Mouse (Mus musculus) myocyte (in vitro differentiated cells): ENCODE results near the gene Gm26938. TPM values are rescaled to one million over a fixed set of nuclear protein-coding genes. Genes with fewer than 3 reads are reported as not detected.

ENCODE experiments used
- H3K27me3 ChIP-seq: one replicate; pipeline ENCODE4 v1.6.1; 2011; ENCODE audit not compliant: control insufficient read depth, insufficient read depth, insufficient read length
- H3K36me3 ChIP-seq: one replicate; pipeline ENCODE4 v1.6.1; 2011; ENCODE audit not compliant: control insufficient read depth, insufficient read depth
- H3K4me2 ChIP-seq: one replicate; pipeline ENCODE4 v1.6.1; 2011; ENCODE audit warnings: low read depth, control low read depth
- H3K4me3 ChIP-seq: one replicate; pipeline ENCODE4 v1.5.1; 2011; ENCODE audit warnings: mild to moderate bottlenecking, control low read depth, moderate library complexity
- H3K79me2 ChIP-seq: one replicate; pipeline ENCODE4 v1.6.1; 2011; ENCODE audit not compliant: control insufficient read depth, insufficient read depth
- H3ac ChIP-seq: one replicate; pipeline ENCODE4 v1.6.1; 2011; ENCODE audit not compliant: control insufficient read depth, insufficient read length
- CEBPB ChIP-seq: IDR thresholded peaks from 2 replicates; pipeline ENCODE4 v1.6.1; 2011; ENCODE audit warnings: mild to moderate bottlenecking, moderate library complexity; ENCODE audit not compliant: poor library complexity, insufficient read depth, severe bottlenecking
- E2F4 ChIP-seq: IDR thresholded peaks from one replicate; pipeline ENCODE4 v1.6.1; 2011; ENCODE audit warnings: mild to moderate bottlenecking, control low read depth, moderate library complexity; ENCODE audit not compliant: insufficient read depth
- MAX ChIP-seq: IDR thresholded peaks from one replicate; pipeline ENCODE4 v1.6.1; 2011; ENCODE audit warnings: low read depth, mild to moderate bottlenecking, control low read depth
- MYOD1 ChIP-seq, 3 experiments: IDR thresholded peaks; one replicate each; pipeline ENCODE4 v1.6.1; 2011; ENCODE audit warnings: control low read depth in 2 of 3, low read depth in 2 of 3, mild to moderate bottlenecking in 2 of 3, moderate library complexity in 1 of 3; ENCODE audit not compliant: insufficient read length in 2 of 3, control insufficient read depth in 1 of 3
- MYOG ChIP-seq, 3 experiments: IDR thresholded peaks; one replicate each; pipeline ENCODE4 v1.6.1; 2011; ENCODE audit warnings: control low read depth in 2 of 3, low read depth in 2 of 3, mild to moderate bottlenecking in 2 of 3; ENCODE audit not compliant: insufficient read length in 2 of 3, control insufficient read depth in 1 of 3, insufficient read depth in 1 of 3
- POLR2A ChIP-seq: IDR thresholded peaks from one replicate; pipeline ENCODE4 v1.6.1; 2011; ENCODE audit warnings: low read depth, mild to moderate bottlenecking, control low read depth, moderate library complexity; ENCODE audit not compliant: insufficient read length
- POLR2AphosphoS2 ChIP-seq: IDR thresholded peaks from one replicate; pipeline ENCODE4 v1.6.1; 2011; ENCODE audit warnings: low read depth, control low read depth; ENCODE audit not compliant: insufficient read length
- REST ChIP-seq: IDR thresholded peaks from one replicate; pipeline ENCODE4 v1.6.1; 2011; ENCODE audit warnings: mild to moderate bottlenecking, control low read depth, moderate library complexity; ENCODE audit not compliant: insufficient read depth, insufficient read length
- SRF ChIP-seq: IDR thresholded peaks from one replicate; pipeline ENCODE4 v1.6.1; 2011; ENCODE audit warnings: low read depth; ENCODE audit not compliant: control insufficient read depth, insufficient read length
- TCF12 ChIP-seq: IDR thresholded peaks from one replicate; pipeline ENCODE4 v1.6.1; 2011; ENCODE audit warnings: mild to moderate bottlenecking, control low read depth; ENCODE audit not compliant: poor library complexity, insufficient read depth, severe bottlenecking
- TCF3 ChIP-seq: IDR thresholded peaks from one replicate; pipeline ENCODE4 v1.6.1; 2011; ENCODE audit warnings: low read depth, control low read depth; ENCODE audit not compliant: insufficient read length
- USF1 ChIP-seq: IDR thresholded peaks from one replicate; pipeline ENCODE4 v1.6.1; 2011; ENCODE audit warnings: low read depth, mild to moderate bottlenecking, control low read depth, moderate library complexity
- polyA plus RNA-seq: library from polyadenylated mRNA; unstranded; fragments of >200 nt; fragmentation: generic; extraction: Trizol; gene quantifications from one replicate; pipeline ENCODE4 v1.2.1, GENCODE M21; 2012; ENCODE audit warnings: missing spikeins

Gm26938 gene
- polyA plus RNA-seq, 1 experiment = not detected

DNA sequence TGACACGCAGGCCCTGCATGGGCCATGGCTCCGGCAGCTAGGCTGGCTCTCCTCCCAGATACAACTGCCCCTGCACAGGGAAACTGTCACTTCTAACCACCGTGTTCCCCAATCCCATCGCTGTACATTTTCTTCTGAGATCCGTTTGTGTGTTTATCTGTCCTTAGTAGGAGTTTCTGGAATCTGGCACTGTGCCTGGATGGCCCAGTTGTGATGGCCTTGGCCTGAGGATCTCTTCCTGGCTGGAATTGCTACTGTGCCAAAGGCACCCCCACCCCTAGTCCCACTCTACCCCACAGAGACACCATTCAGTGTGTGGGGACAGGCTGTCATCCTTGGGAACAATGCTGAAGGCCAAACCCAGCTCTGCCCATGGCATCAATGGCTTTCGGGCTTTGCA, 10.2 kb downstream of the Gm26938 start:
- Histone ChIP-seq H3K4me3 (no peak overlapping the region), H3K27me3 (peaks cover 21% of the 10 kb centered on the region), H3K79me2 (no peaks in the 10 kb centered on the region), H3K4me2 (no peak overlapping the region), H3ac (no peak overlapping the region), H3K36me3 (no peaks in the 10 kb centered on the region)
- TF ChIP-seq TCF3 (no peak), MYOG (IDR thresholded peaks at IDR 0.05; ENCODE audit: control insufficient read depth in 1 of 3, insufficient read depth in 1 of 3, insufficient read length in 2 of 3, low read depth in 2 of 3) (no peak), TCF12 (no peak), REST (no peak), E2F4 (no peak)

DNA sequence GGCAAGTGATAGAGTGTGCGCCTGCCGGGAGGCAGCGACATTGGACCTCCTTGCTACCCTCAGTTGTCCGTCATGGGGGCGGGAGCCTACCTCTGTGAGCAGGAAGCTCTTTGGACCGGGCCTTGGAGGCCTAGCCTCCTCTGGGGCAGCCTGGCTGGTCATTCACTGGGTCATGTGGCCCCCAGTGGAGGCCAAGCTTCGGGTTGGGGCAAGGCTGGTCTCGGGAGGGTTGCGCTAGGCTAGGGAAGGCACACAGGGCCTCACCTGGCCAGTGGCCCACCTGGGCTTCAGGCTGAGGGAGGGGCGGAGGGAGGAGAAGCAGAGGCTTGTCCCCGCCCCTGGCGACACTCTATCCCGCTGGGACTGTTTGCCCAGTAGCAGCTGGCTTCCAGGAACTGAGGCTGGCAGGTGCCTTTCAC, 12.2 kb downstream of the Gm26938 start:
- H3K27me3 ChIP-seq = peaks cover 21% of the 10 kb centered on the region
- H3ac ChIP-seq = no peak overlapping the region
- no peaks in the 10 kb centered on the region for H3K79me2 ChIP-seq
- no peaks in the 10 kb centered on the region for H3K36me3 ChIP-seq
- H3K4me3 ChIP-seq = no peak overlapping the region
- H3K4me2 ChIP-seq = no peak overlapping the region
- TF ChIP-seq E2F4 = no peak

DNA sequence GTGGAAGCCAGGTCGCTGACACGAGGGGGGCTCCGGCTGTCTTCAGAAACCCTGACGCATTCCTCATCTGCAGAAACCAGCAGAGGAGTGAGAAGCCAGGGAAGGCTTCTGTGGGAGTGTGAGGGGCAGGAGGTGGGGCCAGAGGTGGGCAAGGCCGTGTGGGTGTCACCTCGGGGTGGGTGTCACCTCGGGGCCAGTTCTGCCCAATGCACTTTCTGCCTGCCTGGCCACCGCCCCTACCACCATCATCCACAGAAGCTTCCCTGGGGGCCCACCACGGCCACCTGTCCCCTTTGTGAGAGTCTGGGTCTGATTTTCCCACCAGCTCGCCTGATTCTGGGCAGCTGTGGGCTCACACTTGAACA, 13.1 kb downstream of the Gm26938 start:
- Histone ChIP-seq H3K79me2 (no peaks in the 10 kb centered on the region), H3K4me2 (no peak overlapping the region), H3ac (no peak overlapping the region), H3K27me3 (peaks cover 21% of the 10 kb centered on the region), H3K4me3 (no peak overlapping the region), H3K36me3 (no peaks in the 10 kb centered on the region)
- TF ChIP-seq CEBPB (no peak), TCF3 (no peak), MYOD1 (IDR thresholded peaks at IDR 0.05; ENCODE audit: control insufficient read depth in 1 of 3, insufficient read length in 2 of 3, low read depth in 2 of 3) (no peak), MYOG (IDR thresholded peaks at IDR 0.05; ENCODE audit: control insufficient read depth in 1 of 3, insufficient read depth in 1 of 3, insufficient read length in 2 of 3, low read depth in 2 of 3) (no peak), POLR2AphosphoS2 (no peak)

DNA sequence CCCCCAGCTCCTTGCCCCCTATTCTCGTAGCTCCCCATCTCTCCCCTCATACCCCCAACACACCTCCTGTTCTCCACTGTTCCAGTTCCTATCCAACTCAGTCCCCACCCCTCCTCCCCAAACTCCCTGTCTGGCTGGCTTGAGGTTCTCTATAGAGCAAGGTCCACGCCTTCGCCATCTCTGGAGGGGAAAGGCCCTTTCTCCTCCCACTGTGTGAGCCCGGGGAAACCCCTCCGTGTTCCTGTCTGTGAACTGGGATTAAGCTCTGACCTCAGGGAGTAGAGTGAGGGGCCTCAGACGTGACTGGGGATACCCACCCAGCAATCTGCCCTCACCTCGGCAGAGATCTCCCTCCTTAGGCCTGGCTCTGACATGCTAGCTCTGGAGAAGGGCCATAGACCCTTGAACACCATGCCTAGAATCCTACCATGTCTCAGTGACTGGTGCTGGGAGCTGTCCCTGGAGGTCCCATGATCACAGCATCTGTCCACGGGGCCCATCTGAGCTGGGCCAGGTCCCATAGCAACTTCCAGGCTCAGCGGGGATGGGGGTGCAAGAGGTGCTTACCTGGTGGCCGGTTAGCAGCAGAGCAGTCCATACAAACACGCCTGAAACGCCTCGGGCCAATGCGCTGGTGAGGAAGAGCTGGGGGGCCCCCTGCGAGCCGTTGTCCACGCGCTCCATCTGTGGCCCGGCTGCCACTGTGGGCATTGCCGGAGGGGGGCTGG, 13.6 kb downstream of the Gm26938 start:
- H3K4me2 ChIP-seq = no peak overlapping the region
- peaks cover 21% of the 10 kb centered on the region for H3K27me3 ChIP-seq
- H3K4me3 ChIP-seq = no peak overlapping the region
- no peaks in the 10 kb centered on the region for H3K79me2 ChIP-seq
- H3K36me3 ChIP-seq = no peaks in the 10 kb centered on the region
- TF ChIP-seq TCF3 = no peak
- no peak for TF ChIP-seq MYOD1 (IDR thresholded peaks at IDR 0.05; ENCODE audit: control insufficient read depth in 1 of 3, insufficient read length in 2 of 3, low read depth in 2 of 3)
- no peak for TF ChIP-seq TCF12
- TF ChIP-seq POLR2A = no peak
- TF ChIP-seq CEBPB = no peak
- TF ChIP-seq REST = no peak
- no peak for TF ChIP-seq POLR2AphosphoS2
- TF ChIP-seq MYOG (IDR thresholded peaks at IDR 0.05; ENCODE audit: control insufficient read depth in 1 of 3, insufficient read depth in 1 of 3, insufficient read length in 2 of 3, low read depth in 2 of 3) = no peak
- no peak for TF ChIP-seq SRF
- TF ChIP-seq E2F4 = no peak
- no peak for TF ChIP-seq MAX
- TF ChIP-seq USF1 = no peak
- H3ac ChIP-seq = no peak overlapping the region

DNA sequence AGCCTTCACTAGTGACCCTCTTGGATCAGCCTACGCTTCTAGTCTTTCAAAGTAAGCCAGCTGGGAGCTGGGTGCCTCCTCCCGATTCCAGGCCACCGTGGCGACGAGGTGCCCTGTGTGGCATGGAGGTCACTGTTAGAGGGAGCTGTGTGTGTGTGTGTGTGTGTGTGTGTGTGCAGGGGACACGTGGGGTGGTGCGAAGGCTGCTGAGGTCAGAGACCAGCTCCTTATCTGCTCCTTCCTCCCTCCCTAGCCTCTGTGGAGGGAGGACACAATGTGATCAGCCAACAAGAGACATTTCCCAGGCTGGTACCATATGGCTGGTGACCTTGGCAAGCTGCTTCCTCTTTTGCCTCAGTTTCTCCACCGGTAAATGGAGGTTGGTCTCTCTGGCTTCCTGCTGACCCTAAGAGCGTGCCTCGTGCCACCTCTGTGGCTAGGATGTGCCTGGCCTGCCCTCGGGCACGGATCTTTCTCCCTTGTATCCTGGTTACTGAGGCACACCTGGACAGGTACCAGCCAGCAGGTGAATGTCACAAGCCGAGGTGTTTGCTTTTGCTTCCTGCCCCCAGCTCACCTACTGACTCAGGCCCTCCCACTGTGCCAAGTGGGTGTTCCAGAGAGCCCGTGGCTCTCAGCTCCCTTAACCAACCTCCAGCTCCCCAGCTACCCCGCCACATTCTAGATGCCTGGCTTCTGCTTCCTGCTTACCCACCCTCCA, 14.4 kb downstream of the Gm26938 start:
- Histone ChIP-seq H3K4me3 (no peak overlapping the region), H3K36me3 (no peaks in the 10 kb centered on the region), H3K27me3 (peaks cover 21% of the 10 kb centered on the region), H3ac (no peak overlapping the region), H3K79me2 (no peaks in the 10 kb centered on the region), H3K4me2 (no peak overlapping the region)
- TF ChIP-seq TCF3 (no peak), USF1 (no peak), CEBPB (no peak), TCF12 (no peak), MYOD1 (IDR thresholded peaks at IDR 0.05; ENCODE audit: control insufficient read depth in 1 of 3, insufficient read length in 2 of 3, low read depth in 2 of 3) (no peak), MYOG (IDR thresholded peaks at IDR 0.05; ENCODE audit: control insufficient read depth in 1 of 3, insufficient read depth in 1 of 3, insufficient read length in 2 of 3, low read depth in 2 of 3) (no peak), REST (no peak), SRF (no peak), E2F4 (no peak), POLR2A (no peak), MAX (no peak), POLR2AphosphoS2 (no peak)
